Mouse (Mus musculus) granulocyte monocyte progenitor cell, adult 5-6 weeks (primary cell): Measurements from ENCODE around the gene Ap4s1. TPM values are rescaled to one million over a fixed set of nuclear protein-coding genes. Genes with fewer than 3 reads are reported as not detected.
"Not testable (repeated sequence)": the region's sequence is repeated elsewhere in the genome, so short reads cannot be mapped to it uniquely, and the experiment has no call there.

Experiments
- ATAC-seq: replicated peaks from 2 replicates; pipeline ENCODE4 v1.8.0; 2016; ENCODE audit warnings: mild to moderate bottlenecking, moderate TSS enrichment, inconsistent platforms; ENCODE audit not compliant: poor library complexity, severe bottlenecking
- total RNA-seq, 2 experiments: library from RNA; stranded (forward) in 1 of 2; stranded (reverse) in 1 of 2; fragments of 200-712, 200-1000 nt in 1 of 2; fragments of >200 nt in 1 of 2; fragmentation: Nextera tagmentation in 1 of 2; gene quantifications; 2 replicates each; pipeline ENCODE4 v1.2.3; 2014 to 2017

Ap4s1 gene
- total RNA-seq (2014; fragmentation: Nextera tagmentation): 23.7 and 40.1 TPM in 2 replicates
- total RNA-seq (2017): 16.8 and 27.4 TPM in 2 replicates

DNA sequence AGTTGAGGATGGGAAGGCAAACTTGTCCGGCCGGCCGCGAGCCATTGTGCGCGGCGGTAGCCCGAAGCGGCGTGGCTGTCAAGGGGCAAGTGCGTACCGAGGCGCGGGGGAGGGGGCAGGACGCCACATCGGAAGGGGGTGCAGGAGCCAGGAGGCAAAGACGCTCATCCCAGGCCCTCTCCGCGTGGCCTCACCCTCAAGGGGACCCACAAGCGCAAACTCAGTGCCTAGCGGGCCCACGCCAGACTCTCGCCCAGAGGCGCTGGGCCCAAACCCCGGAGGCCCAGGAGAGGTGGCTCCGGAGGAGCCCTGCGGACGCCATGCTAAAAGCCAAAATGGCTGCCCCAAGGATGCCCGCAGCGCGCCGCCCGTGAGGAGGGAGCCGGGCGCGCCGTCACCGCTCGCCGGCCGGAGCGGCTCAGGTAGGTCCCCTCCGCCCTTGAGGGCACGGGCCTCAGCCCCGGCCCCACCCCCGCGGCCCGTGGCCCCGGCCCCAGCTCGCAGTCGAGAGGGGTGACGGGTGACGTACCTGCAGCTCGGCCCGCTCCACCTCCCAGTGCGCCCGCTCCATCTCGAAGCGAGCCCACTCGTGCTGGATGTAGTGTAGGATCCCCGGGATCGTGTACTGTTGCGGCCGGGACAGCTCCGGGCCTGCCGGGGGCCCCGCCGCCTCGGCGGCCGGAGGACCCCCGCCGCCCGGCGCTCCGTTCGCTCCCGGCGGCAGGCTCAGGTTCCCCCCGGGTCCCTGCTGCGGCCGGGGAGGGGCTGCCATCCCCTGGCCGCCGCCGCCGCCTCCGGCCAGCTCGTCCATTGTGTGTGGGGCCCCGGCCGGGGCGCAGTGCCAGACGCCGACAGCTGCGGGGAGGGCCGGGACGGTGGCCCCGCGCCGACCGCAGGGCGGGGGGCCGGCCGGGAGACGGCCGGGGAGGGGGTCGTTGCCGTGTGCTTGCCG, at the start of gene Ap4s1:
Gene Ap4s1, plus strand, starts transcription at position 141 of the 952 bp plus-strand sequence.
- ATAC-seq: peak; percentile 36

DNA sequence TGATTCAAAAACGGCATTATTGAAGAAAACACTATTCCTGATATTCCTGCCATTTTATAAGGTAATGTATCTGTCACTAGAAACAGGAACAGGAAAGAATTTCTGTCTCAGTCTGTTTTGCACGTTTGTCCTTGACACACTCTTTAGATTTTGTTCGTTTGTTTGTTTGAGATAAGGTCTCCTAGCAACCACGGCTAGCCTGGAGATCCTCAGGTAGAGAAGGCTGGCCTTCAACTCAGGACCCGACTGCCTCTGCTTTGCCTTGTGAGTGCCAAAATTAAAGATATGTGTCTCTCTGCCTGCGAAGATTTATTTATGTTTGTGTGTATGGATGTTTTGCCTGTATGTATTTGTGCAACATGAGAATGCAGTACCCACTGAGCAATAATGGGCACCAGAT, 49.0 kb upstream of the Ap4s1 start:
- ATAC-seq: no peak

- ATAC-seq: not testable (repeated sequence)
These were observed 41.4 kb upstream of the Ap4s1 start for GRCm38 (mm10) chr12:51649401-51649800.

DNA sequence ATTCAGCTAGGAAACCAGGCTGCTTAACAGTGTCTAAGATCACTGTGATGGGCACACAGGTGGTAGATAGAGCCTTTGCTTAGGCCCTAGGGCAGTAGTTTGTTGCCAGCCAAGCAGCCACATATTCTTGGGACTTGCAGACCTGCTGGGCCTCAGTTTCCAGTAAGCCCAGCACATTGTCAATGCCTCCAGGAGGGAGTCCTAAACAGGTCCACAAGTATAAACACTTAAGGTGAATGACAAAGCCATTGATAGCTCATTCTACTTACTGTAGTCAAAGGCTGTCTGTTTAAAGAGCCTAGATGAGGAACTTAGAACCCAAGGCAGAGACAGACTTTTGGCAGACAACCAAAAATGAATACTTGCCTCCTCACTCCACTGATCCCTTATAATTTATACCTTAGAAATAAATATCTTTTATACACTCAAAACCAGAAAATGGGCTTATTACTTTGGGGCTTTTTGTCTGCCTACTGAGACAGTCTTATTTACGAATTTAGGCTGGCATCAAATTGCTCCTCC, 34.8 kb upstream of the Ap4s1 start:
- no peak for ATAC-seq

GRCm38 (mm10) chr12:51663011-51663410, 27.8 kb upstream of the Ap4s1 start:
- ATAC-seq: no peak

GRCm38 (mm10) chr12:51663908-51664307, 26.9 kb upstream of the Ap4s1 start:
- no peak for ATAC-seq

- peak; percentile 56 for ATAC-seq
These were observed 24.0 kb upstream of the Ap4s1 start for GRCm38 (mm10) chr12:51666708-51667430.

GRCm38 (mm10) chr12:51671231-51671891, 19.5 kb upstream of the Ap4s1 start:
- ATAC-seq: no peak

GRCm38 (mm10) chr12:51673270-51673669, 17.6 kb upstream of the Ap4s1 start:
- no peak for ATAC-seq

GRCm38 (mm10) chr12:51676442-51676841, 14.4 kb upstream of the Ap4s1 start:
- ATAC-seq: no peak

DNA sequence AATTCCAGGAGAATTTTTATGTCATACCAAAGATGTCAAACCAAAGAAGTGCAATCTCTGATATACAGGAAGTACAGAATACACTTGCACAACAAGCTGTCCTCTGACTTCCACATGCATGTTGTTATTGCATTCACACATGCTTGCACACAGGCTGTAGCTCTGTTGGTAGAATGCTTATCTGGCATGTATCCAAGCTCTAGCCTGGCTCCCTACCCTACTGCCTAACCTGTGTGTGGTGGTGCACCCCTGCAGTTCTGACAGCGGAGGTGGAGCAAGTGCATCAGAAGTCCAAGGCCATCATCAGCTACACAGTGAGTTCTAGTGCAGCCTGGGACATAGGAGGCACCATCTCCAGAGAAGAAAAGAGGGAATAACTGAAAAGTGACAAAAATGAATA, 12.0 kb upstream of the Ap4s1 start:
- peak; percentile 97 for ATAC-seq

DNA sequence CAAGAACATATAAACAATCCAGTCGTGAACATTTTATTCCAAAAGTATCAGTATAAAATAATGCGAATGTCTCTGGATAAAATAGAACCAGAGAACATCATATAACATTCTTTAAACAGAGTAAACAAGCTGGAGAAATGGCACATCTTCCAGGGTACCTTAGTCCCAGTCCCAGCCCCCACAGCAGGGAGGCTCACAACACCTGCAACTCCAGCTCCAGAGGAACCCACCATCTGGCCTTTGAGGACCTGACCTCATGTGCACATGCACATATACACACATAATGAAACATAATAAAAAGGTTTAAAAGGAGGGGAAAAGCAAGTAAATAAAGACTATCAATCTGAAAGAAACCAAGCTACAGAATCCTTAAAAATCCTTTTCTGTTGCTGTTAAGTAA, 2.3 kb upstream of the Ap4s1 start:
- ATAC-seq: no peak

DNA sequence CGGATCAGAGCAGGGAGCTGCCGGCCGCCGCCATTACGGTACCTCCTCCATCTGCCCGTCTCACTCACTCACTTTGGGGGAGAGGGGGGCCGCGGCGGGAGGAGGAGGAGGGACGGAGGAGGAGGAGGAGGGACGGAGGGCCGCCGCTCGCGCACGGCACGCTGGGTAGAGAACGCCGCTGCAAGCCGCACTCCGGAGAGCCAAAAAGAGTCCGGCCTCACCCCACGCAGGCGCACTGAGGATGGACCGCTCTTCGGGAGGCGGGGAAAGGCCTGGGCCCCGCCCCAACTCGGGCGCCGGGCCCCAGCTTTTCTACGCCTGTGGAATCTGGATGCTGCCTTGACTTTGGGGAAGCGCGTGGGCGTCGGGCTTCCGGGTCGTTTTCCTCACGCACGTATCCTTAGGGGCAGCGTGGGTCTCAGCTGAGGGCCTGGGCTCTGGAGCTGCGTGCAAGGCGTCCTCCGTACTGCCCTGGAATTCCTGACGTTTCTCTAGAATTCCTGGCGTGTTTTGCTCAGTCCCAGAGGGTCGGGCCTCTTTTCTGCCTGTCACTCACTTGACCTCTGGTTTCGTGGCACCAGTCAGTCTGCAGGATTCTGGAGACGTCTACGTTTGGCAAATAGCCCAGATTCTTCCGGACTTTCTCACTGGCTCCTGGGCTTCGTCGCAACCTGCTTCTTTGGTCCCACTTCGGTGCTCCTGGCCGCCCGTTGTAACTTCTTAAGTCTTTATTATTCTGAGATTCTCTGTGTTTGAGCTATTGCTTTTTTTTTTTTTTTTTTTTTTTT, 1.2 kb downstream of the Ap4s1 start, which contains the start of gene Strn3:
Gene Strn3, minus strand, starts transcription at position 53 of the 788 bp plus-strand sequence.
- ATAC-seq: peak; percentile 80

- ATAC-seq: not testable (repeated sequence)
These were observed 2.0 kb downstream of the Ap4s1 start for GRCm38 (mm10) chr12:51692870-51693269.

- no peak for ATAC-seq
These were observed 2.6 kb downstream of the Ap4s1 start for GRCm38 (mm10) chr12:51693419-51693818.

GRCm38 (mm10) chr12:51694096-51694495, 3.3 kb downstream of the Ap4s1 start:
- ATAC-seq: no peak

DNA sequence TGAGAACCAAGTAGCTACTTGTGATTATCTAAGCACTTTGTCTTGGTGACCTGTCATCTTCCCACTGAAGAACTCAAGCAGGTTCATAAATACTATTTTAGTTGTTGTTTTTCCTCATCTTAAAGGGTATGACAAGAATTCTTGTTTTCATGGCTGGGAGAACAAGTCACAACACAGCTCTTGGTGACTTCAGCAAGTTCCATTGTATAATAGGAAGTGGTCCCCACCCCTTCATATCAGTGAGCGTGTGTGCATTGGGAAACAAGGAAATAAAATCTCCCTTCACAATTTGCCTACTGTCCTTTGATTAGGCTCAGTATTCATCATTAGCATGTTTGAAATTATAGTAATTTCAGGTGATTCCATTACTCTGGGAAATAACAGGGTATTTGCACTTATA, 4.1 kb downstream of the Ap4s1 start:
- ATAC-seq: no peak

DNA sequence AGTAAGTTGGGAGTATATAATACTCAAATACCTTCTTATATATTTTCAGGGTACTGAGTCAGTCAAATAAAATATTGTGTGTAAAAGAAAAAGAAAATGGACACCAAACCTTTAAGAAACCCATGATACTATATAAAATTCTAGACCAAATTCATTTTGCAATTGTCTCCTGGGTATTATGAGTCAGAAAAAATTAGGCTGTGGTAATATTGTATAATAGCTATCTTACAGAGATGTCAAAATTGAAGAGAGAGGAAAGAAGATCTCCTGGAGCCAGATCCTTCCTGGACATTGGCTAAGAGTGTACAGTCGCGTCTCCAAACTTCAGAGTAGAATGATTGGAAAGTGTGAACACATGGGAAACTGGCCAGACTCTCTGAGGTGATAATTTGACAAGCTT, 5.3 kb downstream of the Ap4s1 start:
- ATAC-seq: no peak

GRCm38 (mm10) chr12:51699623-51700393, 9.0 kb downstream of the Ap4s1 start:
- ATAC-seq: no peak
